Mouse (Mus musculus): ENCODE data around the gene Kif21b. TPM values are rescaled to one million over a fixed set of nuclear protein-coding genes. Genes with fewer than 3 reads are reported as not detected.

Kif21b gene
- polyA plus RNA-seq (2015; fragmentation: Illumina TruSeq; extraction: RNeasy Lipid Tissue Mini Kit (QIAGEN cat#74804); ENCODE audit: insufficient read depth, low replicate concordance) = 48.2 TPM

GRCm38 (mm10) chr1:136130951-136131558 lies at the start of gene Kif21b:
Kif21b (plus strand) TSS chr1:136131389.

DNA sequence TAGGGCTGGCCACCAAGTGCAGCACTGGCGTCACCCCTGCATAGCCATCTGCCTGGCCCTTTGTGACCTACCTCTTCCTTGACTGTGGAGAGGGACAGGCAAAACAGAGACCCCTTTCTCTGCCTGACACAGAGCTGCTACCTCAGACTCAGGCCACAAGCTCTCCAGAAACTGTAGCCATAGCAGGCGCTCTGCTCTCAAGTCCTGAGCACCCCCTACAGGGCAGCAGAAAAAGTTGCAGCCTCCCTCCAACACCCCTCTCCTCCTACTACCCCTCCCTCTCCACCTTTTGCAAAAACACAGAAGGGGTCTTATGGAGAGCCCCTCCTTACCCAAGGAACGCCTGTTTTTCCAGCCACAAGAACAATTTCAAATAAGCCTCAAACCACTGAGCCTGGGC lies 81.6 kb downstream of the Kif21b start, which contains the start of gene Mroh3:
Mroh3 (minus strand) TSS at position 26 of the 400 bp plus-strand sequence.

Other genes with a start within 250 kb of the Kif21b start
- gene Pkp1, start 212.2 kb upstream of the Kif21b start, polyA plus RNA-seq (2015; fragmentation: Illumina TruSeq; extraction: RNeasy Lipid Tissue Mini Kit (QIAGEN cat#74804); ENCODE audit: insufficient read depth, low replicate concordance) = not detected
- gene Igfn1, start 125.0 kb upstream of the Kif21b start, polyA plus RNA-seq (2015; fragmentation: Illumina TruSeq; extraction: RNeasy Lipid Tissue Mini Kit (QIAGEN cat#74804); ENCODE audit: insufficient read depth, low replicate concordance) = not detected
- 10.1 TPM for gene Tmem9, start 123.2 kb upstream of the Kif21b start, polyA plus RNA-seq (2015; fragmentation: Illumina TruSeq; extraction: RNeasy Lipid Tissue Mini Kit (QIAGEN cat#74804); ENCODE audit: insufficient read depth, low replicate concordance)
- not detected for gene Ascl5, start 80.6 kb upstream of the Kif21b start, polyA plus RNA-seq (2015; fragmentation: Illumina TruSeq; extraction: RNeasy Lipid Tissue Mini Kit (QIAGEN cat#74804); ENCODE audit: insufficient read depth, low replicate concordance)
- gene Cacna1s, start 78.6 kb upstream of the Kif21b start, polyA plus RNA-seq (2015; fragmentation: Illumina TruSeq; extraction: RNeasy Lipid Tissue Mini Kit (QIAGEN cat#74804); ENCODE audit: insufficient read depth, low replicate concordance) = 1.9 TPM
- not detected for gene Mroh3, start 81.4 kb downstream of the Kif21b start, polyA plus RNA-seq (2015; fragmentation: Illumina TruSeq; extraction: RNeasy Lipid Tissue Mini Kit (QIAGEN cat#74804); ENCODE audit: insufficient read depth, low replicate concordance)
- 0.29 TPM for gene Inava, start 102.9 kb downstream of the Kif21b start, polyA plus RNA-seq (2015; fragmentation: Illumina TruSeq; extraction: RNeasy Lipid Tissue Mini Kit (QIAGEN cat#74804); ENCODE audit: insufficient read depth, low replicate concordance)
- not detected for gene Gpr25, start 129.5 kb downstream of the Kif21b start, polyA plus RNA-seq (2015; fragmentation: Illumina TruSeq; extraction: RNeasy Lipid Tissue Mini Kit (QIAGEN cat#74804); ENCODE audit: insufficient read depth, low replicate concordance)
- gene Camsap2, start 214.7 kb downstream of the Kif21b start, polyA plus RNA-seq (2015; fragmentation: Illumina TruSeq; extraction: RNeasy Lipid Tissue Mini Kit (QIAGEN cat#74804); ENCODE audit: insufficient read depth, low replicate concordance) = 28.5 TPM

Data from spleen, adult 10 weeks (tissue).